Mouse (Mus musculus): ENCODE results near the gene Cilp2. TPM values are rescaled to one million over a fixed set of nuclear protein-coding genes. Genes with fewer than 3 reads are reported as not detected.

Cilp2 gene
- polyA plus RNA-seq, 1 experiment from 2014 or later: 0.25 TPM

DNA sequence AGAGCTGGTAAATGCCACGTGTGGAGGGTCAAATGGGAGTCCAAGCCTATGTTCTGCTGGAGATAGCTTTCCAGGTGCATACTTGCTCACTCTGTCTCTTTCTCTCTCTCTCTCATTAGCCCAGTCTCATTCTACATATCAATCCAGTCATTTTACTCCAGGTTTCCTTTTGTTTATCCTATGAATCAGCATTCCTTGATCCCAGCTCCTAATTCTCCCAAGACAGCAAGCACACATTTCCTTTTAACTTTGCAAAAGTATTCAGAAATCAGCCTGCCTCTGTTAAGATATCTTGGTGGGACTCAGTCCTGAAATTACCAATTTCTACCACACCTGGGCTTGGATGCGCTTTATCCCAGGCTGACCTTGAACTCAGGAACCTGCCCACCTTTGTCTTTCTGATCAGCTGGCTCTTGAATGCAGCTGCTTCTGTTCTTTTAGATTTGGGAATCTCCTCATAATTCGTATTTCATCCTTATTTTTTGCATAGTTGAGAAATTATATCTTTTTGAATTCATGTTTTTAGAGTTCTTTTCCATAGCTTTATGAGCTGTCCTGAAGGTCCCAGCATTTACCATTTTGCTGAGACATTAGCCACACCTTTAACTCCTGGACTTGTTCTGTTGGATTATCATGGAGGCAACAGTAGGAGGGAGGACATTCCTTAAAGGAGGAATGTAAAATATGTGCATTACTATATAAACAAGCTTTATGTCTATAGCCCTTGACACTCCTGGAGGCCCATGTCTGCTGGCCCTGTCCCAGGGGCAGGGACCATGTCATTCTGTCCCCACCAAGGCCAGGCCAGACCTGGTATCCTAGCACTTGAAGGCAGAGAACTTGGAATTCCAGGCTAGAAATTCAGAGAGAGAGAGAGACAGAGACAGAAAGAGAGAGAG, 40.1 kb downstream of the Cilp2 start:
- Histone ChIP-seq H3K4me2 (replicated peaks; ENCODE audit: low read depth) (no peak overlapping the region), H3K36me3 (ENCODE audit: control insufficient read depth, insufficient read depth) (no peaks in the 10 kb centered on the region), H3K27me3 (replicated peaks; ENCODE audit: control insufficient read depth, insufficient read depth, low read length) (no peaks in the 10 kb centered on the region), H3K4me3 (ENCODE audit: low read depth, low read length) (no peak overlapping the region), H3K4me1 (replicated peaks; ENCODE audit: control insufficient read depth, insufficient read depth, low read length) (no peaks in the 10 kb centered on the region), H3K9ac (ENCODE audit: low read depth, low read length) (no peak overlapping the region), H3K27ac (ENCODE audit: low read depth, low read length) (no peak overlapping the region), H3K9me3 (ENCODE audit: control insufficient read depth) (no peaks in the 10 kb centered on the region)
- 65% methylated on average over 3 of the region's 3 CpGs for WGBS
- TF ChIP-seq CTCF (IDR thresholded peaks at IDR 0.05; ENCODE audit: low read depth): no peak
- no peak for ATAC-seq

DNA sequence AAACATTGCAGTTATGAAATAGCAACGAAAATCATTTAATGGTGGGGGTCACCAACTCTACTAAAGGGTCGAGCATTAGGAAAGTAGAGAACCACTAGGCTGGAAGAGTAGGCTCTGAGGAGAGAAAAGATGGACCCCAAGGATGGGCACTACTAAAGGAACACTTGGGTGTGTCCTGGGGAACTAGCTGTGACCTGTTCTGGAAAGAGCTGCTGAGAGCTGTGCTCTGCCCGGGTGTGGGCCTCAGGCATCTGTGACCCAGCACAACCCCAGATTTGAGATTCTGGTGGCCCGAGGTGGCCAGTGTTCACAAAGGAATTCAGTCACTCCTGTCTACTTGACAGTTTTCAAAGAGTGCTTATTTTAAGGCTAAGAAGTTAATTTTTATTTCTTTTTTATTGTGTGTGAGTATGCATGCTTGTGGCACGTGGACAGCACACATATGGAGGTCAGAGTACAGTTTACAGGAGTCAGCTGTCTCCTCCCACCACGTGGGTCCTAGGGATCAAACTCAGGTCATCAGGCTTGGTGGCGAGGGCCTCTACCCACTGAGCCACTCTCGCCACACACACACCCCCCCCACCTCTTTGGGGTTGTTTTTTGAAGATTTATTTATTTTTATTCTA, 50.3 kb downstream of the Cilp2 start:
- Histone ChIP-seq H3K27ac (ENCODE audit: low read depth, low read length) (no peak overlapping the region), H3K9me3 (ENCODE audit: control insufficient read depth) (no peaks in the 10 kb centered on the region), H3K36me3 (ENCODE audit: control insufficient read depth, insufficient read depth) (no peaks in the 10 kb centered on the region), H3K4me1 (replicated peaks; ENCODE audit: control insufficient read depth, insufficient read depth, low read length) (0 out of 2 replicates have a peak, but pooled peaks cover 3% of the 10 kb centered on the region), H3K4me2 (replicated peaks; ENCODE audit: low read depth) (no peak overlapping the region), H3K4me3 (ENCODE audit: low read depth, low read length) (no peak overlapping the region), H3K9ac (ENCODE audit: low read depth, low read length) (no peak overlapping the region), H3K27me3 (replicated peaks; ENCODE audit: control insufficient read depth, insufficient read depth, low read length) (no peaks in the 10 kb centered on the region)
- ATAC-seq: peak; percentile 78
- no peak for TF ChIP-seq CTCF (IDR thresholded peaks at IDR 0.05; ENCODE audit: low read depth)
- WGBS: 43% methylated on average over 8 of the region's 8 CpGs

DNA sequence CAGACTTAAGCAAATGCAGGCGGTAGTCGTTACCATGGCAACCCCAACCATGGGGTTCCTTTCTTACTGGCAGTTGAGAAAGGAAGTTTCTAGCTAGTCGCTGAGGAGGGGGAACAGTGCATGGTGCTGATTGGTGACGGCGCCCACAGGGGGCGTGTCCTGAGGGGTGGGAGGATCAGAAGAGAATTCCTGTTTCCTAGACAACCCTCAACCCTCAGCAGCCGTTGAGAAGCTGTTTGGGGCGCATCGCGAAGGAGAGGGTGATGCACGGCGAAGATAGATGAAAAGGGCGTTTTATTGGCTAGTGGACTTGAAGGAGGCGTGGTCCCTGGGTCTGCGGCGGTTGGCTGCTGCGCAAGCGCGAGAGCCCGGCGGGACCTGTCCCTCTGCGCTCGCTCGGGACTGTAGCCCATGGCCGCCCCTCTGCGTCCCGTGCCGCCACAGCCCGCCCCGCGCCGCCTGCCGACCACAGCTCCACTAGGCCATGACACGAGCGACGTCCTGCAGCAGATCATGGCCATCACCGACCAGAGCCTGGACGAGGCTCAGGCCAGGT, 55.1 kb downstream of the Cilp2 start, which contains the start of gene Pbx4:
TSS of gene Pbx4 (plus strand) at position 194 of the 556 bp plus-strand sequence.
- 0 out of 2 replicates have a peak, but pooled peaks cover 3% of the 10 kb centered on the region for H3K4me1 ChIP-seq (replicated peaks; ENCODE audit: control insufficient read depth, insufficient read depth, low read length)
- peak within 1 kb of the TSS; percentile 54 for H3K4me3 ChIP-seq (ENCODE audit: low read depth, low read length)
- H3K9ac ChIP-seq (ENCODE audit: low read depth, low read length): 0 out of 2 replicates have a peak within 1 kb of the TSS, but pooled peaks have one; percentile 4
- no peaks in the 10 kb centered on the region for H3K9me3 ChIP-seq (ENCODE audit: control insufficient read depth)
- TF ChIP-seq CTCF (IDR thresholded peaks at IDR 0.05; ENCODE audit: low read depth): peak; percentile 55
- H3K4me2 ChIP-seq (replicated peaks; ENCODE audit: low read depth): peak within 1 kb of the TSS; percentile 83
- ATAC-seq: peak; percentile 68
- no peaks in the 10 kb centered on the region for H3K36me3 ChIP-seq (ENCODE audit: control insufficient read depth, insufficient read depth)
- H3K27me3 ChIP-seq (replicated peaks; ENCODE audit: control insufficient read depth, insufficient read depth, low read length): no peaks in the 10 kb centered on the region
- under 1% methylated on average over 38 of the region's 38 CpGs for WGBS
- no peak within 1 kb of the TSS for H3K27ac ChIP-seq (ENCODE audit: low read depth, low read length)

Other genes with a start within 250 kb of the Cilp2 start
- gene Zfp964, start 233.2 kb downstream of the Cilp2 start, polyA plus RNA-seq (2015; fragmentation: Nextera tagmentation; extraction: Ambion mirVana): 0.69 and 0.78 TPM in 2 replicates
- gene Zfp869, start 177.0 kb downstream of the Cilp2 start, polyA plus RNA-seq (2015; fragmentation: Nextera tagmentation; extraction: Ambion mirVana): 9.9 and 10.8 TPM in 2 replicates
- 4.6 and 5.0 TPM in 2 replicates for gene Zfp963, start 137.7 kb downstream of the Cilp2 start, polyA plus RNA-seq (2015; fragmentation: Nextera tagmentation; extraction: Ambion mirVana)
- gene Gm20422, start 112.8 kb downstream of the Cilp2 start, polyA plus RNA-seq (2015; fragmentation: Nextera tagmentation; extraction: Ambion mirVana): 0.43 TPM in 1 of 2 replicates, not detected in the other
- gene Atp13a1, start 96.5 kb downstream of the Cilp2 start, polyA plus RNA-seq (2015; fragmentation: Nextera tagmentation; extraction: Ambion mirVana): 18.6 and 20.5 TPM in 2 replicates
- 6.1 and 6.5 TPM in 2 replicates for gene Zfp866, start 96.5 kb downstream of the Cilp2 start, polyA plus RNA-seq (2015; fragmentation: Nextera tagmentation; extraction: Ambion mirVana)
- gene Gmip, start 79.0 kb downstream of the Cilp2 start, polyA plus RNA-seq (2015; fragmentation: Nextera tagmentation; extraction: Ambion mirVana): 7.5 and 7.8 TPM in 2 replicates
- 0.18 and 0.24 TPM in 2 replicates for gene Lpar2, start 65.3 kb downstream of the Cilp2 start, polyA plus RNA-seq (2015; fragmentation: Nextera tagmentation; extraction: Ambion mirVana)
- 2.7 and 4.7 TPM in 2 replicates for gene Pbx4, start 55.2 kb downstream of the Cilp2 start, polyA plus RNA-seq (2015; fragmentation: Nextera tagmentation; extraction: Ambion mirVana)
- 1.2 and 2.3 TPM in 2 replicates for gene Tssk6, start 14.5 kb upstream of the Cilp2 start, polyA plus RNA-seq (2015; fragmentation: Nextera tagmentation; extraction: Ambion mirVana)
- 310 and 317 TPM in 2 replicates for gene Ndufa13, start 14.9 kb upstream of the Cilp2 start, polyA plus RNA-seq (2015; fragmentation: Nextera tagmentation; extraction: Ambion mirVana)
- 2.1 and 2.2 TPM in 2 replicates for gene Yjefn3, start 15.0 kb upstream of the Cilp2 start, polyA plus RNA-seq (2015; fragmentation: Nextera tagmentation; extraction: Ambion mirVana)
- 42.6 and 43.3 TPM in 2 replicates for gene Gatad2a, start 108.7 kb upstream of the Cilp2 start, polyA plus RNA-seq (2015; fragmentation: Nextera tagmentation; extraction: Ambion mirVana)
- 23.6 and 26.3 TPM in 2 replicates for gene Mau2, start 155.0 kb upstream of the Cilp2 start, polyA plus RNA-seq (2015; fragmentation: Nextera tagmentation; extraction: Ambion mirVana)
- 17.7 and 18.4 TPM in 2 replicates for gene Sugp1, start 155.1 kb upstream of the Cilp2 start, polyA plus RNA-seq (2015; fragmentation: Nextera tagmentation; extraction: Ambion mirVana)
- gene Tm6sf2, start 185.2 kb upstream of the Cilp2 start, polyA plus RNA-seq (2015; fragmentation: Nextera tagmentation; extraction: Ambion mirVana): 305 and 315 TPM in 2 replicates
- not detected in 2 replicates for gene Hapln4, start 195.8 kb upstream of the Cilp2 start, polyA plus RNA-seq (2015; fragmentation: Nextera tagmentation; extraction: Ambion mirVana)
- 0.31 and 0.39 TPM in 2 replicates for gene Ncan, start 233.2 kb upstream of the Cilp2 start, polyA plus RNA-seq (2015; fragmentation: Nextera tagmentation; extraction: Ambion mirVana)
- 44.0 and 44.1 TPM in 2 replicates for gene Nr2c2ap, start 243.6 kb upstream of the Cilp2 start, polyA plus RNA-seq (2015; fragmentation: Nextera tagmentation; extraction: Ambion mirVana)